Mouse (Mus musculus) 3134 (cell line): ENCODE measurements around the gene Olfr1393.
"Not testable (repeated sequence)": the region's sequence is repeated elsewhere in the genome, so short reads cannot be mapped to it uniquely, and the experiment has no call there.

Source experiments
- DNase-seq: peaks from one replicate; pipeline ENCODE4 v3.0.0-alpha.2; 2011; ENCODE audit warnings: low spot score; ENCODE audit not compliant: insufficient read length; ENCODE audit errors: extremely low read depth

The Olfr1393 gene

GRCm38 (mm10) chr11:49284982-49285381 is 6.9 kb downstream of the Olfr1393 start, which contains the start of gene Olfr1392:
Gene Olfr1392, plus strand, starts transcription at chr11:49285282.
- DNase-seq: not testable (repeated sequence)

GRCm38 (mm10) chr11:49287251-49287650 is 9.1 kb downstream of the Olfr1393 start:
- DNase-seq: no peak

GRCm38 (mm10) chr11:49292777-49293176 is 14.7 kb downstream of the Olfr1393 start:
- no peak for DNase-seq

- DNase-seq: no peak
Observed at GRCm38 (mm10) chr11:49304441-49304840, 26.3 kb downstream of the Olfr1393 start, which contains the start of gene Olfr10. Gene Olfr10, plus strand, starts transcription at chr11:49304741.

GRCm38 (mm10) chr11:49308547-49308946 is 30.4 kb downstream of the Olfr1393 start:
- DNase-seq: not testable (repeated sequence)

GRCm38 (mm10) chr11:49322442-49322841 is 44.3 kb downstream of the Olfr1393 start, which contains the start of gene Olfr1391:
Gene Olfr1391, plus strand, starts transcription at chr11:49322742.
- DNase-seq: no peak

GRCm38 (mm10) chr11:49326726-49327125 is 48.6 kb downstream of the Olfr1393 start:
- DNase-seq: no peak

GRCm38 (mm10) chr11:49329686-49330085 is 51.6 kb downstream of the Olfr1393 start:
- DNase-seq: no peak
